Comparison of ENCODE assay signal across 19 mouse cellular contexts in genomic region chr12:113333399-113333798, GRCm38 (mm10).
"Had no signal": no experiment of that assay in that cellular context is flagged by ENCODE, and none has a peak within 500 bp of the region (broad histone marks: within the 10 kb centered on the region; RNA-seq: fewer than 3 reads in every experiment).

No protein-coding gene starts in this region.

- H3K9me3 ChIP-seq: limb, embryonic 10.5 days; limb, embryonic 13.5 days; liver, embryonic 12.5 days; liver, embryonic 15.5 days; megakaryocyte, embryonic 14.5 days; midbrain, embryonic 10.5 days; midbrain, embryonic 13.5 days had no signal

- H3K36me3 ChIP-seq: limb, embryonic 10.5 days; limb, embryonic 13.5 days; liver, embryonic 12.5 days; liver, embryonic 15.5 days; midbrain, embryonic 10.5 days; midbrain, embryonic 13.5 days had no signal

- H3K4me3 ChIP-seq: layer of hippocampus, adult 2 months; limb, embryonic 10.5 days; limb, embryonic 13.5 days; liver, embryonic 12.5 days; liver, embryonic 15.5 days; megakaryocyte, embryonic 14.5 days; midbrain, embryonic 10.5 days; midbrain, embryonic 13.5 days had no signal

- H3K4me1 ChIP-seq: limb, embryonic 10.5 days; limb, embryonic 13.5 days; liver, embryonic 12.5 days; liver, embryonic 15.5 days; megakaryocyte, embryonic 14.5 days; midbrain, embryonic 10.5 days; midbrain, embryonic 13.5 days had no signal

- H3K27me3 ChIP-seq: limb, embryonic 13.5 days; liver, embryonic 12.5 days; liver, embryonic 15.5 days; midbrain, embryonic 13.5 days had no signal

- DNase-seq: kidney, adult 2 months; kidney, postnatal 25 days; layer of hippocampus, adult 9-11 months; liver; lung, postnatal 36 days; right cerebral cortex, adult 18-20 months; right cerebral cortex, postnatal 14 days; right cerebral cortex, postnatal 4 days; thymus, postnatal 25 days had no signal

- H3K9ac ChIP-seq: limb, embryonic 13.5 days; liver, embryonic 12.5 days; liver, embryonic 15.5 days; midbrain, embryonic 13.5 days had no signal

- ATAC-seq: liver, embryonic 12.5 days; lung, postnatal 0 days; midbrain, embryonic 13.5 days had no signal

- H3K4me2 ChIP-seq: limb, embryonic 13.5 days; liver, embryonic 12.5 days; liver, embryonic 15.5 days; midbrain, embryonic 13.5 days had no signal

- H3K27ac ChIP-seq: kidney, postnatal 0 days; layer of hippocampus, adult 2 months; limb, embryonic 10.5 days; limb, embryonic 13.5 days; liver, embryonic 12.5 days; liver, embryonic 15.5 days; midbrain, embryonic 10.5 days; midbrain, embryonic 13.5 days had no signal
